Mouse (Mus musculus) cerebellum, adult 2 months (tissue): Measurements from ENCODE around the gene Lrrfip2.

Experiments
- CTCF ChIP-seq: fragments of 200-500 bp; IDR thresholded peaks from 2 replicates; pipeline ENCODE4 v1.5.1; 2011; ENCODE audit warnings: low read depth, mild to moderate bottlenecking, control low read depth, low read length, moderate library complexity, borderline replicate concordance; ENCODE audit not compliant: insufficient read depth
- POLR2A ChIP-seq: fragments of 200-500 bp; IDR thresholded peaks from 2 replicates; pipeline ENCODE4 v1.6.1; 2011; ENCODE audit warnings: low read length, control low read depth, borderline replicate concordance; ENCODE audit not compliant: insufficient read depth

GRCm38 (mm10) chr9:111216424-111216823 lies 99.0 kb downstream of the Lrrfip2 start:
- TF ChIP-seq CTCF, result no peak
- no peak for TF ChIP-seq POLR2A
